Mouse (Mus musculus) stomach, embryonic 16.5 days (tissue): Measurements from ENCODE around the gene B3gnt8. TPM values are rescaled to one million over a fixed set of nuclear protein-coding genes. Genes with fewer than 3 reads are reported as not detected.

Source experiments
- ATAC-seq: fragments of 200-750 bp; cut with Nextera tagmentation; 2 replicates; pipeline ENCODE4 v1.8.0; 2017; ENCODE audit warnings: moderate number of reproducible peaks, moderate TSS enrichment; ENCODE audit not compliant: insufficient read depth, low FRiP score
- H3K27ac ChIP-seq: fragments of 300-500 bp; sonication (generic); 2 replicates; pipeline ENCODE4 v1.5.1; 2014; ENCODE audit warnings: low read length
- H3K27me3 ChIP-seq: fragments of 300-500 bp; sonication (generic); 2 replicates; pipeline ENCODE4 v1.6.1; 2014; ENCODE audit warnings: low read length, control low read depth, mixed read lengths; ENCODE audit not compliant: control insufficient read depth, insufficient read depth
- H3K36me3 ChIP-seq: fragments of 300-500 bp; sonication (generic); 2 replicates; pipeline ENCODE4 v1.6.1; 2014; ENCODE audit warnings: low read length; ENCODE audit not compliant: control insufficient read depth, insufficient read depth
- H3K4me1 ChIP-seq: fragments of 300-500 bp; sonication (generic); 2 replicates; pipeline ENCODE4 v1.6.1; 2014; ENCODE audit warnings: low read length, control low read depth, mixed read lengths; ENCODE audit not compliant: control insufficient read depth, insufficient read depth
- H3K4me2 ChIP-seq: fragments of 300-500 bp; sonication (generic); 2 replicates; pipeline ENCODE4 v1.6.1; 2014; ENCODE audit warnings: low read depth, low read length, mixed read lengths
- H3K4me3 ChIP-seq: fragments of 300-500 bp; sonication (generic); replicated peaks from 2 replicates; pipeline ENCODE4 v1.5.1; 2014; ENCODE audit warnings: mild to moderate bottlenecking, low read length
- H3K9ac ChIP-seq: fragments of 300-500 bp; sonication (generic); 2 replicates; pipeline ENCODE4 v1.6.1; 2014; ENCODE audit warnings: low read length
- H3K9me3 ChIP-seq: fragments of 300-500 bp; sonication (generic); replicated peaks from 2 replicates; pipeline ENCODE4 v1.6.1; 2016; ENCODE audit warnings: low read length, control low read depth; ENCODE audit not compliant: control insufficient read depth
- WGBS: fragments of 180-500 bp; shearing (Covaris S2); extraction: QIAGEN DNeasy Blood & Tissue Kit; methylation state at CpG from one replicate; pipeline ENCODE4 v1.1.7; 2014; 5-methylcytosine and 5-hydroxymethylcytosine counted together
- polyA plus RNA-seq: library from polyadenylated mRNA; unstranded; fragments of >200 nt; fragmentation: Nextera tagmentation; extraction: Ambion mirVana; gene quantifications from 2 replicates; pipeline ENCODE4 v1.2.1, GENCODE M21; 2015

The B3gnt8 gene
- polyA plus RNA-seq, 1 experiment from 2014 or later: 12.2 TPM

GRCm38 (mm10) chr7:25599663-25600062 lies 26.8 kb upstream of the B3gnt8 start:
- no peaks in the 10 kb centered on the region for H3K4me1 ChIP-seq
- no peak overlapping the region for H3K4me2 ChIP-seq
- H3K4me3 ChIP-seq: no peak overlapping the region
- H3K9me3 ChIP-seq: no peaks in the 10 kb centered on the region
- 0 out of 2 replicates have a peak, but pooled peaks have one; percentile 13 for ATAC-seq
- no peaks in the 10 kb centered on the region for H3K36me3 ChIP-seq
- no peak overlapping the region for H3K9ac ChIP-seq
- no peaks in the 10 kb centered on the region for H3K27me3 ChIP-seq
- no peak overlapping the region for H3K27ac ChIP-seq
- 8% methylated on average over 10 of the region's 10 CpGs for WGBS

GRCm38 (mm10) chr7:25600666-25601065 lies 25.8 kb upstream of the B3gnt8 start:
- H3K4me2 ChIP-seq: no peak overlapping the region
- no peaks in the 10 kb centered on the region for H3K36me3 ChIP-seq
- H3K4me3 ChIP-seq: no peak overlapping the region
- WGBS: 87% methylated on average over 11 of the region's 11 CpGs
- H3K9me3 ChIP-seq: no peaks in the 10 kb centered on the region
- H3K27ac ChIP-seq: no peak overlapping the region
- no peak overlapping the region for H3K9ac ChIP-seq
- H3K4me1 ChIP-seq: no peaks in the 10 kb centered on the region
- no peaks in the 10 kb centered on the region for H3K27me3 ChIP-seq
- no peak for ATAC-seq

DNA sequence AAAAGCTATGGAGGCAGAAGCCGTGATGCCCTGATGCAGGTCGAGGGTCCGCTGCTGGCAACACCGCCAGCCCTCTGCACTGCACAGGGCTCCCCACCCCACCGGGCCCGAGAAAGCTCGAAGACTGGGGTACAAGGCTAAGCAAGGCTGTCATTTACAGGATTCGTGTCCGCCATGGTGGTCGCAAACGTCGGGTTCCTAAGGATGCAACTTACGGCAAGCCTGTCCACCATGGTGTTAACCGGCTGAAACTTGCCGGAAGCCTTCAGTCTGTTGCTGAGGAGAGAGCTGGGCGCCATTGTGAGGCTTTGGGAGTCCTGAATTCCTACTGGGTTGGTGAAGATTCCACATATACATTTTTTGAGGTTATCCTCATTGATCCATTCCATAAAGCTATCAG lies 25.1 kb upstream of the B3gnt8 start:
- H3K4me1 ChIP-seq: no peaks in the 10 kb centered on the region
- WGBS: 87% methylated on average over 16 of the region's 16 CpGs
- no peaks in the 10 kb centered on the region for H3K9me3 ChIP-seq
- no peak overlapping the region for H3K27ac ChIP-seq
- no peak for ATAC-seq
- no peaks in the 10 kb centered on the region for H3K36me3 ChIP-seq
- H3K4me3 ChIP-seq: no peak overlapping the region
- H3K27me3 ChIP-seq: no peaks in the 10 kb centered on the region
- no peak overlapping the region for H3K9ac ChIP-seq
- no peak overlapping the region for H3K4me2 ChIP-seq

GRCm38 (mm10) chr7:25606625-25607063 lies 19.8 kb upstream of the B3gnt8 start:
- H3K36me3 ChIP-seq: no peaks in the 10 kb centered on the region
- no peak overlapping the region for H3K27ac ChIP-seq
- ATAC-seq: no peak
- H3K9ac ChIP-seq: no peak overlapping the region
- no peak overlapping the region for H3K4me3 ChIP-seq
- 79% methylated on average over 4 of the region's 4 CpGs for WGBS
- H3K9me3 ChIP-seq: peaks cover 2% of the 10 kb centered on the region; the same call in 1 of the 2 replicates
- H3K4me2 ChIP-seq: no peak overlapping the region
- no peaks in the 10 kb centered on the region for H3K4me1 ChIP-seq
- H3K27me3 ChIP-seq: no peaks in the 10 kb centered on the region

DNA sequence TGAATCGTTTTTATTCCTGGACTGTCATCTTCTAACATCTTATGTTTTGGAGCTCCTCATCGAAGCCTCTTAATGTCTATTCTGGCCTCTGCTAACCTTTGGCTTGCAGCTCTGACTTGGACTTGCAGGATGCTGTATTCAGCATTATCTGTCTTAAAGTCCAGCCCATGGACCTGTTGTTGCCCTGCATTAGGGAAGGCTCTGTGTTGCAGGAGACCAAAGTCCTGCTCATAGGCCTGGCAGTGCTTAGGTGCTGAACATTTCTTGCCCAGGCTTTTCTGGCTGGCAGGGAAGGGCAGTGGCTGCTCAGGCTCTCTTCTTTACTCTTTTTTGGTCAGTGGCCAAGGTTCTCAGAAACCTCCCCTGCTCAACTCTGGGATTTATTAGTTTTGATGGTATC lies 19.3 kb upstream of the B3gnt8 start:
- H3K4me2 ChIP-seq: no peak overlapping the region
- no peaks in the 10 kb centered on the region for H3K4me1 ChIP-seq
- H3K9ac ChIP-seq: no peak overlapping the region
- 76% methylated on average over 2 of the region's 2 CpGs for WGBS
- H3K9me3 ChIP-seq: peaks cover 2% of the 10 kb centered on the region; the same call in 1 of the 2 replicates
- ATAC-seq: no peak
- H3K27me3 ChIP-seq: no peaks in the 10 kb centered on the region
- no peak overlapping the region for H3K4me3 ChIP-seq
- no peak overlapping the region for H3K27ac ChIP-seq
- H3K36me3 ChIP-seq: no peaks in the 10 kb centered on the region

GRCm38 (mm10) chr7:25610056-25610455 lies 16.4 kb upstream of the B3gnt8 start:
- no peak for ATAC-seq
- peaks cover 2% of the 10 kb centered on the region; the same call in 1 of the 2 replicates for H3K9me3 ChIP-seq
- no peaks in the 10 kb centered on the region for H3K36me3 ChIP-seq
- 40% methylated on average over 6 of the region's 6 CpGs for WGBS
- H3K4me2 ChIP-seq: no peak overlapping the region
- no peak overlapping the region for H3K9ac ChIP-seq
- no peak overlapping the region for H3K4me3 ChIP-seq
- H3K4me1 ChIP-seq: no peaks in the 10 kb centered on the region
- H3K27me3 ChIP-seq: no peaks in the 10 kb centered on the region
- H3K27ac ChIP-seq: no peak overlapping the region

DNA sequence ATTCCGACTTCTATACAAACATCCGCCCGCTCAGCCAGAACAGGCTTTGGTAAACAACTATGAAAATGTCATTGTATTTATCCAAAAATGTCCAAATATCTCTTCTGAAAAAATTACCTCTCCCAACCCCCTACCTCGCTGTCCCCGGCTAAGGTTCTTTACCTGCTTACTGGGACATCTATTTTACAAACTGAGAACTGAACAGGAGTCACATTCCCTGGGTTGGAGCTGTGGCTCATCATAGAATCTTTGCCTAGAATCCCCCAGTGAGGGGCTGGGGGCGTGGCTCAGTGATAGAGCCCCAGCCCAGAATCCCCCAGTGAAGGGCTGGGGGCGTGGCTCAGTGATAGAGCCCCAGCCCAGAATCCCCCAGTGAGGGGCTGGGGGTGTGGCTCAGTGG lies 15.0 kb upstream of the B3gnt8 start:
- no peaks in the 10 kb centered on the region for H3K27me3 ChIP-seq
- H3K9me3 ChIP-seq: peaks cover 2% of the 10 kb centered on the region; the same call in 1 of the 2 replicates
- H3K4me3 ChIP-seq: no peak overlapping the region
- no peak overlapping the region for H3K9ac ChIP-seq
- ATAC-seq: no peak
- WGBS: 40% methylated on average over 7 of the region's 7 CpGs
- H3K4me1 ChIP-seq: no peaks in the 10 kb centered on the region
- H3K4me2 ChIP-seq: no peak overlapping the region
- no peaks in the 10 kb centered on the region for H3K36me3 ChIP-seq
- H3K27ac ChIP-seq: no peak overlapping the region

DNA sequence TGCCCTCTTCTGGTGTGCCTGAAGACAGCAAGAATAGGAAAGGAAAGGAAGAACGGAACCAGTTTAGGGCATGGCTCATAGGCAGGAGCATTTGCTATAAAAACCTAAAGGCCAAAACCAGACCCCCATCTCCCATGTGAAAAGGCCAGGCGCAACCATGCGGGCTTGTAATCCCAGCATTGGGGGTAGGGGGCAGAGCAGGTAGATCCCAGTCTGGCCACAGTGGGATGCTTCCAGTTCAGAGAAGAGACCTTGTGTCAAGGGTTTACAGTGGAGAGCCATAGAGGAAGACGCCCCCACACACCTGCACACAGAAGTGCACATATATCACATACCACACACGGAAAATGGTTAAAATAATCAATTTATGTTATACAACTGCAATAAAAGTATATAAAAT lies 12.4 kb upstream of the B3gnt8 start:
- Histone ChIP-seq H3K4me2 (no peak overlapping the region), H3K9me3 (no peaks in the 10 kb centered on the region), H3K27ac (no peak overlapping the region), H3K27me3 (no peaks in the 10 kb centered on the region), H3K4me1 (no peaks in the 10 kb centered on the region), H3K36me3 (no peaks in the 10 kb centered on the region), H3K9ac (no peak overlapping the region), H3K4me3 (no peak overlapping the region)
- WGBS: 88% methylated on average over 5 of the region's 5 CpGs
- ATAC-seq: no peak

GRCm38 (mm10) chr7:25614831-25615705 lies 11.4 kb upstream of the B3gnt8 start:
- H3K27ac ChIP-seq: no peak overlapping the region
- no peak overlapping the region for H3K9ac ChIP-seq
- no peak overlapping the region for H3K4me3 ChIP-seq
- WGBS: 70% methylated on average over 21 of the region's 21 CpGs
- H3K27me3 ChIP-seq: no peaks in the 10 kb centered on the region
- H3K4me2 ChIP-seq: no peak overlapping the region
- no peak for ATAC-seq
- H3K4me1 ChIP-seq: no peaks in the 10 kb centered on the region
- no peaks in the 10 kb centered on the region for H3K9me3 ChIP-seq
- no peaks in the 10 kb centered on the region for H3K36me3 ChIP-seq
